In the genomic region with DNA sequence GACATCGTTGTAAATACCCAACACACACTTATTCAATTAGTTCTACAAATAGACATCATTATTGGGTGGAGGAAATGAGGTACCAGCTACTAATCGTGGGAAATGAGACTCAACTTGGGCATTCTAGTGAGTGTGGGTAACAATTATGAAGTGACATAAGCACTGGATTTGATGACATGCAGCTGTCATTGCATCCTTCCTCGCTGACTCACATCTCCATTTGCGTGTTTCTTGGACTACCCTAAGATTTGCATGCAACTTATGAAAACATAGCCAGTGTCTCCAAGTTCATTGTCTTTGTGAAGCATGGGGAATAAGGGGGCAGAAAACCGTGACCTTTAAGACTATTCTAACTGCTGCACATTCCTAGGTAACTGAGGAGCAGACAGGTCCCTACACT, we compare ENCODE assay signal across 13 mouse cellular contexts.
"Had no signal": no experiment of that assay in that cellular context is flagged by ENCODE, and none has a peak within 500 bp of the region (broad histone marks: within the 10 kb centered on the region; RNA-seq: fewer than 3 reads in every experiment).

No protein-coding gene starts in this region.

- H3K4me3 ChIP-seq: hindbrain, embryonic 13.5 days; kidney, embryonic 15.5 days; limb, embryonic 15.5 days; liver, embryonic 12.5 days; midbrain, embryonic 12.5 days; neural tube, embryonic 12.5 days; stomach, embryonic 15.5 days had no signal

- H3K9me3 ChIP-seq: hindbrain, embryonic 13.5 days; kidney, embryonic 15.5 days; limb, embryonic 15.5 days; liver, embryonic 12.5 days; midbrain, embryonic 12.5 days; neural tube, embryonic 12.5 days; stomach, embryonic 15.5 days had no signal

- H3K36me3 ChIP-seq: hindbrain, embryonic 13.5 days; kidney, embryonic 15.5 days; limb, embryonic 15.5 days; liver, embryonic 12.5 days; midbrain, embryonic 12.5 days; neural tube, embryonic 12.5 days; stomach, embryonic 15.5 days had no signal

- H3K4me2 ChIP-seq: hindbrain, embryonic 13.5 days; kidney, embryonic 15.5 days; limb, embryonic 15.5 days; liver, embryonic 12.5 days; midbrain, embryonic 12.5 days; neural tube, embryonic 12.5 days; stomach, embryonic 15.5 days had no signal

- H3K9ac ChIP-seq: hindbrain, embryonic 13.5 days; kidney, embryonic 15.5 days; limb, embryonic 15.5 days; liver, embryonic 12.5 days; midbrain, embryonic 12.5 days; neural tube, embryonic 12.5 days; stomach, embryonic 15.5 days had no signal

- DNase-seq: kidney, adult 2 months; kidney, postnatal 14 days; layer of hippocampus, postnatal 36 days; right cerebral cortex, postnatal 4 days; spleen, adult 18-20 months had no signal

- H3K27me3 ChIP-seq: hindbrain, embryonic 13.5 days; kidney, embryonic 15.5 days; limb, embryonic 15.5 days; liver, embryonic 12.5 days; midbrain, embryonic 12.5 days; neural tube, embryonic 12.5 days; stomach, embryonic 15.5 days had no signal

- ATAC-seq: intestine, embryonic 16.5 days; liver, embryonic 12.5 days had no signal

- H3K4me1 ChIP-seq: hindbrain, embryonic 13.5 days; kidney, embryonic 15.5 days; limb, embryonic 15.5 days; liver, embryonic 12.5 days; midbrain, embryonic 12.5 days; neural tube, embryonic 12.5 days; stomach, embryonic 15.5 days had no signal

- H3K27ac ChIP-seq: hindbrain, embryonic 13.5 days; kidney, embryonic 15.5 days; limb, embryonic 15.5 days; liver, embryonic 12.5 days; midbrain, embryonic 12.5 days; neural tube, embryonic 12.5 days; stomach, embryonic 15.5 days had no signal
